ENCODE assay signal across 10 mouse cellular contexts in genomic region chr9:43150075-43150474, GRCm38 (mm10). TPM values are rescaled to one million over a fixed set of nuclear protein-coding genes. Genes with fewer than 3 reads are reported as not detected.
DNase-seq lines count a peak whose midpoint lies in the region; ATAC-seq lines count a peak whose summit lies in the region.
"Had no signal": no experiment of that assay in that cellular context is flagged by ENCODE, and none has a peak within 500 bp of the region (broad histone marks: within the 10 kb centered on the region; RNA-seq: fewer than 3 reads in every experiment).

No protein-coding gene starts in this region.

- no peak overlapping the region for H3K9ac ChIP-seq in neural tube, embryonic 15.5 days (replicated peaks)
- no peak overlapping the region for H3K9ac ChIP-seq in stomach, embryonic 14.5 days (replicated peaks; ENCODE audit: low read depth, low read length)
- no peak overlapping the region for H3K9ac ChIP-seq in midbrain, embryonic 13.5 days (replicated peaks)
- H3K9ac ChIP-seq: liver, embryonic 14.5 days had no signal

- H3K4me2 ChIP-seq in neural tube, embryonic 15.5 days = peak overlapping the region; percentile 13; the same call in 1 of the 2 replicates
- H3K4me2 ChIP-seq in stomach, embryonic 14.5 days (replicated peaks; ENCODE audit: low read depth, low read length) = peak overlapping the region; percentile 18; the same call in 1 of the 2 replicates
- H3K4me2 ChIP-seq in midbrain, embryonic 13.5 days (replicated peaks) = no peak overlapping the region

- no peak for ATAC-seq in neural tube, embryonic 15.5 days (ENCODE audit: low FRiP score)
- no peak for ATAC-seq in stomach, embryonic 14.5 days (ENCODE audit: insufficient number of reproducible peaks, insufficient read depth, low FRiP score, low read depth)
- no peak for ATAC-seq in midbrain, embryonic 13.5 days

- no peaks in the 10 kb centered on the region for H3K36me3 ChIP-seq in neural tube, embryonic 15.5 days
- H3K36me3 ChIP-seq in stomach, embryonic 14.5 days (ENCODE audit: control insufficient read depth, insufficient read depth, low read length) = no peaks in the 10 kb centered on the region
- H3K36me3 ChIP-seq in midbrain, embryonic 13.5 days = no peaks in the 10 kb centered on the region

- H3K4me1 ChIP-seq in neural tube, embryonic 15.5 days = peaks cover 5% of the 10 kb centered on the region
- peaks cover 6% of the 10 kb centered on the region; the same call in 1 of the 2 replicates for H3K4me1 ChIP-seq in stomach, embryonic 14.5 days (ENCODE audit: control insufficient read depth, insufficient read depth, low read length)
- 0 out of 2 replicates have a peak, but pooled peaks cover 2% of the 10 kb centered on the region for H3K4me1 ChIP-seq in midbrain, embryonic 13.5 days (replicated peaks)

- no peaks in the 10 kb centered on the region for H3K27me3 ChIP-seq in neural tube, embryonic 15.5 days (replicated peaks)
- no peaks in the 10 kb centered on the region for H3K27me3 ChIP-seq in stomach, embryonic 14.5 days (ENCODE audit: control insufficient read depth, insufficient read depth, low read length)
- H3K27me3 ChIP-seq in midbrain, embryonic 13.5 days = no peaks in the 10 kb centered on the region; the same call in 1 of the 2 replicates

- no peaks in the 10 kb centered on the region for H3K9me3 ChIP-seq in neural tube, embryonic 15.5 days (replicated peaks)
- no peaks in the 10 kb centered on the region for H3K9me3 ChIP-seq in stomach, embryonic 14.5 days (ENCODE audit: control insufficient read depth, low read depth, low read length)
- H3K9me3 ChIP-seq in midbrain, embryonic 13.5 days = no peaks in the 10 kb centered on the region

- H3K4me3 ChIP-seq in neural tube, embryonic 15.5 days (replicated peaks) = no peak overlapping the region
- no peak overlapping the region for H3K4me3 ChIP-seq in stomach, embryonic 14.5 days (ENCODE audit: low read depth, low read length)
- no peak overlapping the region for H3K4me3 ChIP-seq in midbrain, embryonic 13.5 days (replicated peaks)
- H3K4me3 ChIP-seq: heart, adult 2 months had no signal

- no peak overlapping the region for H3K27ac ChIP-seq in neural tube, embryonic 15.5 days (replicated peaks)
- H3K27ac ChIP-seq in stomach, embryonic 14.5 days (ENCODE audit: low read length) = no peak overlapping the region
- no peak overlapping the region for H3K27ac ChIP-seq in midbrain, embryonic 13.5 days
- H3K27ac ChIP-seq: heart, adult 2 months; liver, embryonic 14.5 days had no signal

- 51% methylated on average over 10 of the region's 10 CpGs for WGBS in neural tube, embryonic 15.5 days
- 30% methylated on average over 10 of the region's 10 CpGs for WGBS in stomach, embryonic 14.5 days
- 76% methylated on average over 10 of the region's 10 CpGs for WGBS in midbrain, embryonic 13.5 days

- peak; percentile 75 to 77 for DNase-seq in cerebellum, postnatal 10 days
- DNase-seq in cerebellum, adult 11-12 months = no peak
- DNase-seq in neural tube, embryonic 10.5 days (ENCODE audit: extremely low spot score, low spot score) = no peak
- peak; percentile 32 to 47 for DNase-seq in layer of hippocampus, postnatal 36 days
- DNase-seq in embryo, embryonic 10.5 days (ENCODE audit: low spot score) = no peak

RNA-seq across cellular contexts. Expression of gene Tmem136, which starts 33.7 kb away (rescaled TPM):
- 9.3 and 11.0 TPM in 2 replicates for polyA plus RNA-seq in neural tube, embryonic 15.5 days (2015; fragmentation: Nextera tagmentation; extraction: Ambion mirVana)
- total RNA-seq in layer of hippocampus, postnatal 36 days (2021) = 10 to 100 TPM; 18.2 to 19.0 TPM
- polyA plus RNA-seq in stomach, embryonic 14.5 days (2014; fragmentation: Nextera tagmentation; extraction: Ambion mirVana) = 4.7 and 5.5 TPM in 2 replicates
- 10.5 and 11.1 TPM in 2 replicates for polyA plus RNA-seq in midbrain, embryonic 13.5 days (2015; fragmentation: Nextera tagmentation; extraction: Ambion mirVana)

RNA-seq across cellular contexts. Expression of gene Arhgef12, which starts 43.0 kb away (rescaled TPM):
- 19.9 and 23.2 TPM in 2 replicates for polyA plus RNA-seq in neural tube, embryonic 15.5 days (2015; fragmentation: Nextera tagmentation; extraction: Ambion mirVana)
- total RNA-seq in layer of hippocampus, postnatal 36 days (2021) = 100 to 1,000 TPM; 147 to 158 TPM
- 27.1 and 30.3 TPM in 2 replicates for polyA plus RNA-seq in stomach, embryonic 14.5 days (2014; fragmentation: Nextera tagmentation; extraction: Ambion mirVana)
- 20.9 and 21.2 TPM in 2 replicates for polyA plus RNA-seq in midbrain, embryonic 13.5 days (2015; fragmentation: Nextera tagmentation; extraction: Ambion mirVana)

Comparison
In these comparisons a context has a peak if more than half of its experiments do, and no peak if none do; other contexts are left out.
1. DNase-seq: peak in cerebellum, postnatal 10 days (2 of 2) and layer of hippocampus, postnatal 36 days (2 of 2); none in cerebellum, adult 11-12 months (single experiment), neural tube, embryonic 10.5 days (single experiment) and embryo, embryonic 10.5 days (single experiment).